Mouse (Mus musculus) testis, adult 2 months (tissue): ENCODE measurements around the gene Tex46. TPM values are rescaled to one million over a fixed set of nuclear protein-coding genes. Genes with fewer than 3 reads are reported as not detected.

Experiments used
- H3K27ac ChIP-seq: fragments of 200-500 bp; 2 replicates; pipeline ENCODE4 v1.5.1; 2012; ENCODE audit warnings: low read depth, low read length; ENCODE audit not compliant: control insufficient read depth, insufficient read depth
- H3K27me3 ChIP-seq: fragments of 200-500 bp; 2 replicates; pipeline ENCODE4 v1.6.1; 2012; ENCODE audit warnings: mild to moderate bottlenecking, low read length, moderate library complexity; ENCODE audit not compliant: control insufficient read depth, insufficient read depth
- H3K36me3 ChIP-seq: fragments of 200-500 bp; 2 replicates; pipeline ENCODE4 v1.6.1; 2012; ENCODE audit warnings: mild to moderate bottlenecking, low read length; ENCODE audit not compliant: control insufficient read depth, insufficient read depth
- H3K4me1 ChIP-seq: fragments of 200-500 bp; 2 replicates; pipeline ENCODE4 v1.6.1; 2012; ENCODE audit warnings: low read length; ENCODE audit not compliant: control insufficient read depth, insufficient read depth
- H3K4me3 ChIP-seq: fragments of 200-500 bp; 2 replicates; pipeline ENCODE4 v1.5.1; 2012; ENCODE audit warnings: low read depth, mild to moderate bottlenecking, low read length, moderate library complexity, mixed read lengths; ENCODE audit not compliant: control insufficient read depth
- CTCF ChIP-seq: fragments of 200-500 bp; IDR thresholded peaks from 2 replicates; pipeline ENCODE4 v1.5.1; 2012; ENCODE audit warnings: low read depth, mild to moderate bottlenecking, inconsistent platforms, low read length, moderate library complexity; ENCODE audit not compliant: control insufficient read depth, insufficient read depth, insufficient replicate concordance
- POLR2A ChIP-seq: fragments of 200-500 bp; IDR thresholded peaks from 2 replicates; pipeline ENCODE4 v1.6.1; 2012; ENCODE audit warnings: low read depth, mild to moderate bottlenecking, inconsistent platforms, low read length, moderate library complexity; ENCODE audit not compliant: control insufficient read depth
- polyA plus RNA-seq: library from polyadenylated mRNA; depleted of rRNA; stranded (reverse); fragments of >200 nt; gene quantifications from 2 replicates; pipeline ENCODE4 v1.2.3, GENCODE M21; 2012

Tex46 gene
- polyA plus RNA-seq, 1 experiment, result 68.3 TPM

DNA sequence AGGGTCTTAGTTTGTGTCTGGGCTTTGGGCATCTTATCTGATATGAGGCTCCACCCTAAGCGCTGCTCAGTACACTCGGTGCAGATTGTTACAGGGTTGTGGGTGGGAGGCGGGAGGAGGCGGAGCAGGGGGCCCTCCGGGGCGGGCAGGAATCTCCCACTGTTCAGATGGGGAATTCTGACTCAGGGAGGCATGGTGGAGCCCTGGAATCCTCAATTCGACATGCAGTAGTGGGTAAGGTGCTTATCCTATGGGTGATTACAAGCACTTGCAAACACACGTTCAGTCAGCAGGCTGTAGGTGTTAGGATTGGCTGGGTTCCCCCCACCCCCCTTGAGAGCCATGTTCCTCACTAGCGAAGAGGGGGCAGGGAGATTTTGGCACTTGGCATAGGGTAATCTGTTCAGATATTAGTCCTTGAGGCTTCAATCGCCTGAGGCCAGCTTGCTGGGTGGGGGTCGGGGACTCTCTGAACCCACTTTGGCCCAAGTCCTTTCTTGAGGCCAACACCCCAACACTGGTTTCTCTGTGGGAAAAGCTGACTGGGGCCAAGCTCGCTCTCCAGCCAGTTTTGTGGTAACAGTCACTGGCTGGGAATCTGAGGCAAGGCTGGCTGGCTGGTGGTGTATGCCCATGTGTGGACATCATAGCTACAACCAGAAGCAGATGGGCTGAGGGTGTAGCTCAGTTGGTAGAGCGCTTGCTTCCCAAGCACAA, 39.4 kb downstream of the Tex46 start:
- no peak for TF ChIP-seq POLR2A
- no peak for TF ChIP-seq CTCF
- no peaks in the 10 kb centered on the region for H3K27me3 ChIP-seq
- H3K36me3 ChIP-seq, result no peaks in the 10 kb centered on the region
- no peak overlapping the region for H3K27ac ChIP-seq
- no peak overlapping the region for H3K4me3 ChIP-seq
- peaks cover 3% of the 10 kb centered on the region for H3K4me1 ChIP-seq

DNA sequence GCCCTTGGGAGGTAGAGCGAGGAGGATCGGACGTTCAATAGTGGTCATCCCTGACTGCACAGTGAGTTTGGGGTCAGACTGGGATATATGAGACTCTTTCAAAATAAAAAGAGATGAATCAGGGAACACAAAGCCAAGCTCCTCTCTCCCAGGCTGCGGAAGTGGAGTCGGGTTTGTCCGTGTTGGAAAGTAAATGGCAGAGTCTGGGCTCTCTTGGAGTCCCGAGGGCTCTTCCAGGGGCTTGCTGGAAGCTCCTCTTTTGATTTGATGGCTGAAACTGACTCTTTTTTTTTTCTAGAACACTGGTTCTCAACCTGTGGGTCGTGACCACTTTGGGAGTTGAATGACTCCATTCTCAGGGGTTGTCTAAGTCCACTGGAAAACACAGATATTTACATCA, 40.0 kb downstream of the Tex46 start:
- H3K27ac ChIP-seq, result no peak overlapping the region

DNA sequence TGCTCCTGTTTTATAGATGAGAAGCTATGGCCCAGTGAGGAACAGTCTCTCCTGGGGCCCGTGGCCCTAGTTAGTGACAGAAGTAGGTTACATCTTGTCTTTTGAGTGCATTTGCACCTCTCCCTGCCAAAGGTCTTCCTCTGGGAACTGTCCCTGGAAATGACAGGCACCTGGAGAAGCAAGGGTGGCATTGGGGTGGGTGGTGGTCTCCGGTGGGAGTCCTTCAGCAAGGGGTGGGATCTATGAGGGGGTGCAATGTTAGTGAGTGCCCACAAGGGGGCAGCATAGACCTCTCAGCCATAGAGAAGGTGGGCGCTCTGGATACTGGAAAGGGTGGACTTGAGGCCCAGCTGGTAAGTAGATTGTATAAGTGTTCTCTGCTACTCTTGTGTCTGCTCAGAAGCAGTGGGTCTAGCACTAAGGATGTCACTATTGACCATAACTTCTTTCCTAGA, 41.1 kb downstream of the Tex46 start:
- no peak overlapping the region for H3K27ac ChIP-seq
- H3K27me3 ChIP-seq, result no peaks in the 10 kb centered on the region
- H3K4me1 ChIP-seq, result peaks cover 3% of the 10 kb centered on the region
- H3K36me3 ChIP-seq, result no peaks in the 10 kb centered on the region
- no peak overlapping the region for H3K4me3 ChIP-seq
- TF ChIP-seq POLR2A (no peak), CTCF (peak; percentile 91; the same call in 1 of the 2 replicates)

More for the DNA sequence above, 40.0 kb downstream of the Tex46 start:
- no peak for TF ChIP-seq POLR2A
- TF ChIP-seq CTCF, result no peak
- Histone ChIP-seq H3K27me3 (no peaks in the 10 kb centered on the region), H3K4me1 (peaks cover 3% of the 10 kb centered on the region), H3K4me3 (no peak overlapping the region), H3K36me3 (no peaks in the 10 kb centered on the region)

DNA sequence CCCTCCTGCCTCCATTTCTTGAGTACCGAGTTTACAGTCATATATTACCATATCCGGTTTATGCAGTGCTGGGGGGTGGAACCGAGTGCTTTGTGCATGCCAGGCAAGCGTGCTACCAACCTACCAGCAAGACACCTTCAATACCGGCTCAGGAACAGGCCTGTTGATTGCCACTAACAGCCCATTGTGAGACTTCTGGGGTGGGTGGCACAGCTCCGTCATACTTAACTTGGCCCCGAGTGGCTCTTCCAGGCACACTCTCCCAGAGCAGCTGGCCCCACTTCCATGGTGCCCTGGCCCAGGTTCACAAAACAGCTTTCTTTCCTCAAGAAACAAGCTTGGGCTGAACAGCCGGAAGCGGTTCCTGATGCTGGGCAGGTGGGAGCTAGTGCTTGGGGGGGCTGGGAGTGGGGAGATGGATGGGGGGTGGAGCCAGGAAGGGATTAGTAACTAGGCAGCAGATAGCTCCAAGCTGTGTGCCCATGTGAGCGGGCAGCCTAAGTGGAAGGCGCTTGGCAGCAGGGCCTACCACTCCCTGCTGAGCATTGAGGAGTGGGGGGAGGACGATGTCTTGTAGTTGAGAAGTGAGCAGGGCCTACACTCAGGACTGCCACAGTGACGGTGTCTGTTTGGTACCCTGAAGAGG, 41.8 kb downstream of the Tex46 start:
- H3K27me3 ChIP-seq, result no peaks in the 10 kb centered on the region
- no peak overlapping the region for H3K4me3 ChIP-seq
- no peaks in the 10 kb centered on the region for H3K36me3 ChIP-seq
- TF ChIP-seq POLR2A, result no peak
- no peak for TF ChIP-seq CTCF
- no peak overlapping the region for H3K27ac ChIP-seq
- H3K4me1 ChIP-seq, result peaks cover 3% of the 10 kb centered on the region

DNA sequence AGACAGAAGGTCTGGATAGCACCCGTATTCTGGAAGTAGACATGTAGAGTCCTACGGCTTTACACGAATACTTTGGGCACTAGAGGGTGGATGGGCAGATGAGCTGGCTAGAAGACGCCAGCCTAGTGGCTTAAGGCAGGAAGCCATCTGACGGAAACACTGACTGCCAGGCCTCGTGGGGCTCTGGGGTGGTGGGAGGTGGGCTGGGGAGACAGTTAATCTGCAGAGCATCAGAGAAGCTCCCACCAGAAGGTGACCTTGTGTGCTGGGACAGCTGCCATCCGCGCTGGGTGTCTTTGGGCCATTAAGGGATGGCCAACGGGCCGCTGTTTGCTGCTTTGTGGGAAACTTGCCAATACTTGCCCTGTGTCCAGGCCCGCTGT, 42.3 kb downstream of the Tex46 start:
- H3K36me3 ChIP-seq, result no peaks in the 10 kb centered on the region
- H3K4me1 ChIP-seq, result peaks cover 3% of the 10 kb centered on the region
- H3K4me3 ChIP-seq, result no peak overlapping the region
- no peak for TF ChIP-seq POLR2A
- no peak for TF ChIP-seq CTCF
- no peaks in the 10 kb centered on the region for H3K27me3 ChIP-seq
- no peak overlapping the region for H3K27ac ChIP-seq

DNA sequence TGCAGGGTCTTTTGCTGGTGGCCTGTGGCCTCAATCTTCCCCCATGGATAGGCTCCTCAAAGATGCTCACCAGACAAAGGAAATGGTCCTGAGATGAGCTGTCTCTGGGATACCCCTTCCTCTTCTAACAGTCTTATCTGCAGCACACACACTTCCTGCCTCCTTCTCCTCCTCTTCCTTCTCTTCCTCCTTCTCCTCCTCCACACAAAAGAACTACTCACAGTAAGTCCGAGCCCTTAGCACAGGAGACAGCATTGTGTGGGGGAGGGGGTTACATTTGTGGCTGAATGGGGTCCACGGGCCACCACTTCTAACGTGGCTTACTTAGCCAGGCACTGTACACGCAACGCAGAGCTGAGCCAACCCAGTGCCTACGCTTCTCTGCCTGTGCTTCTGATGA, 42.8 kb downstream of the Tex46 start:
- no peak overlapping the region for H3K27ac ChIP-seq

DNA sequence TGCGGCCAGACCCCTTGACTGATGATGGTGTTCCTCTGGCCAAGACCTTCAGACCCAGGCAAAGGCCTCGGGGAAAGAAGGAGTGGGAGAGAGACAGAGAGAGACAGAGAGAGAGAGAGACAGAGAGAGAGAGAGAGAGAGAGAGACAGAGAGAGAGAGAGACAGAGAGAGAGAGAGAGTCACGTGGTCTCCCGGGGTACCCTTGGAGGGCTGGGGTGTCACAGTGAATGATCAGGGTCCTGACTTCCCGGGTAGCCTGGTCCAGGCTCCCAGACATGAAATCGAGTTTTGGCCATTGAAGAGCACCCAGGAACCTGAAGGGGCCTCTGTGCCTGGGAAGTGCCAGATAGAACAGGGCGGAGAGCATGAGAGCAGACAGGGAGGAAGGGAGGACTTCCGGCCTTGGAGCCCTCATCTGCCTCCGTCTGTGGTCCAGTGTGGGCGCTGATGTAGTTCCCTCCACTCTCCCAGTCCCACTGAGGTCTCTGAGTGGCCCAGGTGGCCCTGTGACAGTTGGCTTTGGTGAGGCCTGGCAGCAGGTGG, 43.5 kb downstream of the Tex46 start:
- H3K27ac ChIP-seq, result no peak overlapping the region
- peaks cover 3% of the 10 kb centered on the region for H3K4me1 ChIP-seq
- TF ChIP-seq CTCF, result no peak
- no peak for TF ChIP-seq POLR2A
- no peaks in the 10 kb centered on the region for H3K36me3 ChIP-seq
- no peaks in the 10 kb centered on the region for H3K27me3 ChIP-seq
- H3K4me3 ChIP-seq, result no peak overlapping the region

More for the DNA sequence above, 42.8 kb downstream of the Tex46 start:
- H3K4me1 ChIP-seq, result peaks cover 3% of the 10 kb centered on the region
- H3K27me3 ChIP-seq, result no peaks in the 10 kb centered on the region
- H3K36me3 ChIP-seq, result no peaks in the 10 kb centered on the region
- H3K4me3 ChIP-seq, result no peak overlapping the region
- TF ChIP-seq CTCF, result no peak
- no peak for TF ChIP-seq POLR2A
